Mouse (Mus musculus): ENCODE data around the gene Ovgp1.
"Not testable (repeated sequence)": the region's sequence is repeated elsewhere in the genome, so short reads cannot be mapped to it uniquely, and the experiment has no call there.

Ovgp1 gene

DNA sequence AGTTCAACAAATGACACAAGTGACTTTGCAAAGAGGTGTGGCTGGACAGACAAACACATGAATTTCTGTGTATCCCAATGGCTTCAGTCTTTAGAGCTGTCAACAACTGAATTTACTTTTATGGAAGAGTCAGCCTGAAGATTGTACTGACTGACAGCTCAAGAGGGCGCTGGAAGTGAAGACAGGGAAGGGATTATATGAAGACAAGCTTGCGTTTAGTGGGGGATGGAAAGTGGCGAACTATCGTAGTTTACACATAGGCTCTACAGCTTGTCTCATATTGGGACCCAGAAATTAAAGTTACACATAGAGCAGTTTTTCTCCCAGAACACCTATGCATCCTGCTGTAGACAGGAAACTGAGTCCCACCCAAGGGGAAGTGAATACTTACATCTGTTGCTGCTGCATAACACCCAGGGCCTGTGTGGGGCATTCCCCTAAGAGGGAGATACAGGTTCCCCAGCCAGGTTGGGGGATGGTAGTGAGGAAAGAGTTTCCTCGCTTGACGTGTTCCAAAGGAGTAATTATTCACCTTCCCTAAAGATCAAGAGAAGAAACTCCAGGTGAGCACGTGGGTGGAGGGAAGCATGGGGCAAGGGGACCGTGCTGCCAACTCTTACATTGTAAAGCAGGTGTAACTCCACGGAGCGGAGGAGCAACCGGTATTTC is 27.3 kb downstream of the Ovgp1 start:
- DNase-seq = no peak

DNA sequence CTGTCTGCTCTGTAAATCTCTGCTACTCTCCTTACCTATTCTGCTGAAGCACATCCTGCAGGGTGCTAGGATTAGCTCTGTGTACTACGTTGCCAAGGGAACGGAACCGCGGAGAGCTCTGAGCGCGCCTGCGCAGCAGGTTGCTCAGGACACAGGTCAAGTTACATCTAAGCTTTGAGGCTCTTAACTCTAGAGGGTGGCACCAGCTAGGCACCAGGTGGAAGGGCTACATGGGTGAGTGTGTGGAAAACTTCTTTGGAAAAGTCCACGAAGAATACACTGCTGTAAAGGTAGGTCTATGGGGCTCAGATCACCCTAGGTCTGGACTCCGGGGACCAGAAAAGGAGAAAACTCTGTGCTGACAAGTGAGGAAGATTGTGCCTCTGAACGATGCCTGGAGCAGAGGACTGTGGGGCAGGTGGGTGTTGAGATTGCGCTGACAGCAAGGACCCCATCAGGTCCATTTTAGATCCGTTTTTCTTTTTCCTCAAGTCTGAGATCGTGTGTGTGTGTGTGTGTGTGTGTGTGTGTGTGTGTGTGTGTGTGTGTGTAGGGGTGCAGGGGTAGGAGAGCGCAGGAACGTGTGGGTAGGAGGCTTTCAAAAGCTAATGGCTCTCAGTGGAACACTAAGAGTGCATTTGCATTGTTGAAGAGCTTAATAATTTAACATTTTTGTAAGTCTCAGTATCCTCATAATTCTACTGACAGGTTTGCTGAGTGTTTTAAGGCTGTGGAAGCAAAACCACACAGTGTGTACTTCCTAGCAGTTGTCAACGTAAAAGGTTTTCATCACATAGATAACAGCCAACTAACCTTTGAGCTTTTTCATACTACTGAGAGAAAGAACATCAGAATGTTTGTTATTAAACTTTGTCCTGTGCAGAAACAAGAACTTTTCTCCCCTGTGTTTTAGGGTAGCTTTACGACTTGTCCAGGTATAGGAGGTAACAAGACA is 28.2 kb downstream of the Ovgp1 start:
- peak; percentile 34 to 65 for DNase-seq

DNA sequence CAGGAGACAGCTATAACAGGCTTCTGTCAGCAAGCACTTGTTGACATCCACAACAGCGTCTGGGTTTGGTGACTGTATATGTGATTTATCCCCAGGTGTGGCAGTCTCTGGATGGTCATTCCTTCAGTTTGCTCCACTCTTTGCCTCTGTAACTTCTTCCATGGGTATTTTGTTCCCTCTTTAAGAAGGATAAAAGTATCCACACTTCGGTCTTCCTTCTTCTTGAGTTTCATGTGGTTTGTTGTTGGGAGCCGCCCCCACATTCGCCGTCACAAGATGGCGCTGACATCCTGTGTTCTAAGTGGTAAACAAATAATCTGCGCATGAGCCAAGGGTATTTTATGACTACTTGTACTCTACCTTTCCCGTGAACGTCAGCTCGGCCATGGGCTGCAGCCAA is 29.8 kb downstream of the Ovgp1 start:
- not testable (repeated sequence) for DNase-seq

DNA sequence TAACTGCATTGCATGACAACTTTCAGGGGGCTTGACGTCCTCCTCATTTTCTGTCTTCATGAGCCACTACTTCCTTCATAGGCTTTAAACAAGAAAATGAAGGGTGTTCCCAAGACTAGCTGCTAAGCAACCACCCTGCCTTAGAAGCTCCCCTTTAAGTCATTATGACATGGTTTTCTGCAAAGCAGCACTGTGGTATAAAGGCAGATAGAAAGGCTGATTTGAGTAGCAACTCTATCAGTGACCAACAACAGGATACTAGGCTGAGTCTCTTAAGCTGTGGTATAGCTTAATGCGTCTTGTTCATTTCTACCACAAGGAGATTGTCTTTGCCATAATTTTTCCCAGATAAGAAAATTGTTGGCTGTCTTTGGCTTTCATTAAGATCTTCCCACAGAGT is 41.0 kb downstream of the Ovgp1 start, which contains the start of gene Pifo:
Gene Pifo (minus strand): TSS at position 101 of the 400 bp plus-strand sequence.
- no peak for DNase-seq

DNA sequence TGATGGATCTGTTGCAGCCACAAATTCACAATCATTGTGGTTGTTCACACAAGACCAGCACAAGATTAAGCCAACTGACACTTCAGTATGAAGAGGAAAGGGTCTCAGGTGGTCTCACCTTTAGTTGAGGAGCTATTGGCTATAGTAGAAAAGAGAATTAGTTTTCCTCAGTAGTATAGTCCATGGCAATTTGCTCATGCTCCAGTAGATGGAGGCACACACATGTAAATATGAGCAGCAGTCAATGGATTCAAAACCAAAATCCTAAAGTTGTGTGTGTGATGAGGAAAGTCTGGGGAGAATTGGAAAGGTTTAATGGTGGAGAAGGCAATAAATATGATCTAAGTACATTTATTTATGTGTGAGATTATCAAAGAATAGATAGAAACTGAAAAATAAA is 48.3 kb downstream of the Ovgp1 start:
- no peak for DNase-seq

DNA sequence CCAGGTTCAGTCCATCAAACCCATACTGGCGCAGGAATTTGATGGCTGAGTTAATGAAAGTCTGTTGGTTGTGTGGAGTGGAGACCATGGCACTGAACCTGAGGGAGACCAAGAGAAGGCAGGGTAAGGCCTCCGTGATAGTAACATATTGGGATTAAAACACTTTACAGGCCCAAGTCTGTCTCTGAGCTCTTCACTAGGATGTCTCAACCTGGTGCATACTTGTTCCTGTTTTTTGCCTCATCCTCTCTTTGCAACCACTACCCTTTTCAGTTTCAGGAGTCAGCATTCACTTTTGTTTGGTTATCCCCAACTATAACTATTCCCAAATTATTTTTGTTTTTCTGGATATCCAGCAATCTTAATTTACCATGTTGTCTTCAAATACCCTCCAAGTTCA is 50.6 kb downstream of the Ovgp1 start:
- no peak for DNase-seq

DNA sequence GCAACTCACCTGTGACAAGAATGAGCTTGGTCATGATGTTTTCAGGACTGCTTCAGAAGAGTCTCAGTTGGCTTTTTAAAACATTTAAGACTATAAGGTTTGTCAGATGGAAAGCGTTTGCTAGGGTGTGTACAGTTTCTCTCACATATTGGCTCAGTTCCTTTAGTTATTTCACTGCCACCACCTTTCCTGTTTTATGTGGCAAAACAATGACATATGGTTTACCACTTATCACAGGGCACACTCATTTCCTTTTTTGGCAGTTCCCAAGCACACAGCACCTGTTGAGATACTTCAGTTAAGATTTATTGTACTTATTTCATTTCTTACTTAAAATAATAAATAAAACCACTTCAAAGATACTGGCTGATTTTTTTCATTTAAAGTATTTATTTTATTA is 59.3 kb downstream of the Ovgp1 start, which contains the start of gene Chil5:
Gene Chil5 (minus strand): TSS at position 34 of the 400 bp plus-strand sequence.
- DNase-seq = no peak

All from kidney, postnatal 4 days (tissue).